Mouse (Mus musculus): ENCODE data around the gene Nsrp1. TPM values are rescaled to one million over a fixed set of nuclear protein-coding genes. Genes with fewer than 3 reads are reported as not detected.

Nsrp1 gene
- polyA plus RNA-seq, 1 experiment, result 0.77 TPM

DNA sequence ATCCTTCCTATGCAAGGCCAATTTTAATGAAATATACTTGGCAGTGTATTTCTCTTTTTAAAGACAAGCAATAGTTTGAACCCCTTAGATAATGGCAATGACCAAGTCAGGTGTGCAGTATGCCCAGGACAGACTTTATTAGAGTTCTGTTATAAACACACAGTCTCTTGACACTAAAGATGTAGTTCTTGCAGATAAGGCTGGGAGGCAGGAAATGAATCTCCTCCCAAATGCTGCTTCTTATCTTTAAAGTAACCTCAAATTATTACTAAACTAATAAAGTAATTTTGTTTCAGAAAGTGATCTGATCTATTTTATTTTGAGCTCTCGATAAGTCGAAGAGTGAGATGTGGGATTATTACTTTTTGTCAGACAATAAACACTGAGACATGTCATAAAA, 14.8 kb downstream of the Nsrp1 start:
- DNase-seq (ENCODE audit: low read depth in 1 of 2, low spot score in 2 of 2), result no peak
- WGBS, result 87% methylated on average over 2 of the region's 2 CpGs
- Histone ChIP-seq H3K27me3 (ENCODE audit: control insufficient read depth, insufficient read depth, low read length) (no peaks in the 10 kb centered on the region), H3K4me3 (ENCODE audit: extremely low read depth, insufficient read depth, insufficient read length) (no peak overlapping the region), H3K36me3 (ENCODE audit: control insufficient read depth, insufficient read depth, low read length) (no peaks in the 10 kb centered on the region), H3K27ac (ENCODE audit: insufficient read depth, low read length) (no peak overlapping the region), H3K4me1 (ENCODE audit: control insufficient read depth, insufficient read depth, insufficient read length) (no peaks in the 10 kb centered on the region)
- no peak for TF ChIP-seq CTCF (IDR thresholded peaks at IDR 0.05; ENCODE audit: extremely low read depth, insufficient read depth, insufficient read length, insufficient replicate concordance)
- no peak for TF ChIP-seq POLR2A (IDR thresholded peaks at IDR 0.05; ENCODE audit: low read depth, low read length)

DNA sequence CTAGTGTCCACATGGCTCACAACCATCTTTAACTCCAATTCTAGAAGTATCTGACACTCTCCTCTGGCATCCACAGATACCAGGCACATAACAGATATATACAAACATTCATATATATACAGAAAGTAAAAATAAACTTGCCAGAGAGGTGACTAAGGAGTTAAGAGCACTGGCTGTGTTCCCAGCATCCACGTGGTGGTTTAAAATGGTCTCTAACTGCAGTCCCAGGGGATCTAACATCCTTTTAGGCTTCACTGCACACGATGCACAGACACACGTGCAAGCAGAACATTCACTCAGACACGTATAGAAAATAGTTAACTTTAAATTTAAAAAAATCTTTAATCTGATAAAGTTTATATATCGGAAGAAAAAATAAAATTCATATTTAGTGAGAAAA, 16.3 kb downstream of the Nsrp1 start:
- no peak overlapping the region for H3K4me3 ChIP-seq (ENCODE audit: extremely low read depth, insufficient read depth, insufficient read length)
- DNase-seq (ENCODE audit: low read depth in 1 of 2, low spot score in 2 of 2), result no peak
- no peaks in the 10 kb centered on the region for H3K27me3 ChIP-seq (ENCODE audit: control insufficient read depth, insufficient read depth, low read length)
- no peak overlapping the region for H3K27ac ChIP-seq (ENCODE audit: insufficient read depth, low read length)
- H3K4me1 ChIP-seq (ENCODE audit: control insufficient read depth, insufficient read depth, insufficient read length), result no peaks in the 10 kb centered on the region
- H3K36me3 ChIP-seq (ENCODE audit: control insufficient read depth, insufficient read depth, low read length), result no peaks in the 10 kb centered on the region
- TF ChIP-seq POLR2A (IDR thresholded peaks at IDR 0.05; ENCODE audit: low read depth, low read length) (no peak), CTCF (IDR thresholded peaks at IDR 0.05; ENCODE audit: extremely low read depth, insufficient read depth, insufficient read length, insufficient replicate concordance) (no peak)
- WGBS, result 47% methylated on average over 5 of the region's 5 CpGs

DNA sequence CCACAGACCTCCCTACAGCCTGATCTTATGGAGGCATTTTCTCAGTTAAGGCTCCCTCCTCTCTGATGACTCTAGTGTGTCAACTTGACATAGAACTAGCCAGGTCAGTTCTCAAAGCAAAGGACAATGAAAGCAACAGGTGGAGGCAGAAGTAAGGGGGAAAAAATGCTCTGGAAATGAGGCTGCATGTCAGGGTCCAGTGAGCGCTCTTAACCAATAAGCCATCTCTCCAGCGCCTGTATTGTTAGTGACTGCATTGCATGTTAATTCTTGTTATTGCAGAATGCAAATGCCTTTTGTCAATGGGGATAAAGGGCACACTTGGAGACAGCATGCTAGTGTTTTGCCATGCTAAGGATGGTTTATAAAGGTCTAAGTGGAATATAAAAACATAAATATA, 35.4 kb downstream of the Nsrp1 start:
- H3K4me3 ChIP-seq (ENCODE audit: extremely low read depth, insufficient read depth, insufficient read length), result no peak overlapping the region
- H3K27ac ChIP-seq (ENCODE audit: insufficient read depth, low read length), result no peak overlapping the region
- H3K4me1 ChIP-seq (ENCODE audit: control insufficient read depth, insufficient read depth, insufficient read length), result no peaks in the 10 kb centered on the region
- H3K36me3 ChIP-seq (ENCODE audit: control insufficient read depth, insufficient read depth, low read length), result peaks cover 12% of the 10 kb centered on the region
- no peaks in the 10 kb centered on the region for H3K27me3 ChIP-seq (ENCODE audit: control insufficient read depth, insufficient read depth, low read length)
- TF ChIP-seq CTCF (IDR thresholded peaks at IDR 0.05; ENCODE audit: extremely low read depth, insufficient read depth, insufficient read length, insufficient replicate concordance) (no peak), POLR2A (IDR thresholded peaks at IDR 0.05; ENCODE audit: low read depth, low read length) (no peak)
- WGBS, result 94% methylated on average over 2 of the region's 2 CpGs
- no peak for DNase-seq (ENCODE audit: low read depth in 1 of 2, low spot score in 2 of 2)

DNA sequence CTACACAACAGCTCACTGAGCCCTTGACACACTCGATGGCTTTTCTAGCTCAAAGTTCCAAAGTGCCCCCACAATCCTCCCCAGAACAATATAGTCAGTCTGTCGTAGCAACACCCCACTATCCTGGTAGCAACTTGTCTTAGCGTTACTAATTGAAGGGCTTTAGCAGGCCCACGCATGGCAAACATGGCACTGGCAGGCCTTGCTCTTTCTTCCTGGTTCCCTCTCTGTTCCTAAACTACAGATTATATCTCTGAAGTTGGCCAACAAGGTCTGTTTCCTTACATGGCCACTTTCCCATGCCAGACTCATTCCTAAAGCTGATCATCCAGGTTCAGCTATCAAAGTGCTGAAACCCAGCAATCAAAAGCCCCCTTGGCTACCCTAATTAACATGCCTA, 36.3 kb downstream of the Nsrp1 start:
- no peak for DNase-seq (ENCODE audit: low read depth in 1 of 2, low spot score in 2 of 2)
- TF ChIP-seq CTCF (IDR thresholded peaks at IDR 0.05; ENCODE audit: extremely low read depth, insufficient read depth, insufficient read length, insufficient replicate concordance) (no peak), POLR2A (IDR thresholded peaks at IDR 0.05; ENCODE audit: low read depth, low read length) (no peak)
- 92% methylated on average over 4 of the region's 4 CpGs for WGBS

DNA sequence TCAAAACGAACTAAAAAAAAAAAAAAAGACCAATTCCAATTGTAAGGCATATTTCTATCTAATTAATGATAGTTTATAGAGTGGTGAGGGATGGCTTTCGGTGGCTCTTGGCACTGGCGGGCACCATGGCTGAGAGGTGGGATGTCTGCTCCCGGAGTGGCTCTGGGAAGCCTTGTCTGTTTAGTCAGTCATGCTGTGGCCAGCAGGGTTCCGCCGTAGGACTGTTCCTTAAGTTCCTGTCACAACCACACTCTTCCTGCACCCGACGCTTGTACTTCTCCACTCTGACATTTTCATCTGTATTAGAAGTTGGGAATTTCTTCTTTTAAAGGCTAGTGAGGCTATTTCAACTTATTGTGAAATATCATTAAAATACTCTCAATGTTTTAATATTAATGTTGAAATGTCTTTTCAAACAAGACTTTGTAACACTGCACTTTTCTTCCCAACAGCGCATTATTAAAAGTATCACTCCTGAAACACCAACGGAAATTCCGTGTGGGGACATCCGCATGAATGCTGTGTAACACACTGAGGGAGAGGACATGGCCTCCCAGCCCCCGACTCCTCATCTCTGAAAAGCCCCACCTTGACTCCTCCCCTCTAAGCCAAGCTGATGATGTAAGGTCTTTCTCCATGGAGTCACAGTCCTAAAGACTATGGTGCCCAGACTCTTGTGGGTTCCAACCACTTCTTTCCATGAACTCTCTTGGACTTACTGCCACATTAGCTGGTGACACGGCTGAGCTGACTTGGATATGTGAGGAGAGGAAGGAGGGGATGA, 46.9 kb downstream of the Nsrp1 start:
- no peak overlapping the region for H3K27ac ChIP-seq (ENCODE audit: insufficient read depth, low read length)
- H3K27me3 ChIP-seq (ENCODE audit: control insufficient read depth, insufficient read depth, low read length), result no peaks in the 10 kb centered on the region
- no peaks in the 10 kb centered on the region for H3K36me3 ChIP-seq (ENCODE audit: control insufficient read depth, insufficient read depth, low read length)
- H3K4me3 ChIP-seq (ENCODE audit: extremely low read depth, insufficient read depth, insufficient read length), result no peak overlapping the region
- H3K4me1 ChIP-seq (ENCODE audit: control insufficient read depth, insufficient read depth, insufficient read length), result no peaks in the 10 kb centered on the region
- no peak for DNase-seq (ENCODE audit: low read depth in 1 of 2, low spot score in 2 of 2)
- WGBS, result 45% methylated on average over 14 of the region's 14 CpGs
- TF ChIP-seq POLR2A (IDR thresholded peaks at IDR 0.05; ENCODE audit: low read depth, low read length), result no peak
- TF ChIP-seq CTCF (IDR thresholded peaks at IDR 0.05; ENCODE audit: extremely low read depth, insufficient read depth, insufficient read length, insufficient replicate concordance), result no peak

More for the DNA sequence above, 36.3 kb downstream of the Nsrp1 start:
- Histone ChIP-seq H3K4me1 (ENCODE audit: control insufficient read depth, insufficient read depth, insufficient read length) (no peaks in the 10 kb centered on the region), H3K4me3 (ENCODE audit: extremely low read depth, insufficient read depth, insufficient read length) (no peak overlapping the region), H3K27me3 (ENCODE audit: control insufficient read depth, insufficient read depth, low read length) (no peaks in the 10 kb centered on the region), H3K27ac (ENCODE audit: insufficient read depth, low read length) (no peak overlapping the region), H3K36me3 (ENCODE audit: control insufficient read depth, insufficient read depth, low read length) (peaks cover 8% of the 10 kb centered on the region)

DNA sequence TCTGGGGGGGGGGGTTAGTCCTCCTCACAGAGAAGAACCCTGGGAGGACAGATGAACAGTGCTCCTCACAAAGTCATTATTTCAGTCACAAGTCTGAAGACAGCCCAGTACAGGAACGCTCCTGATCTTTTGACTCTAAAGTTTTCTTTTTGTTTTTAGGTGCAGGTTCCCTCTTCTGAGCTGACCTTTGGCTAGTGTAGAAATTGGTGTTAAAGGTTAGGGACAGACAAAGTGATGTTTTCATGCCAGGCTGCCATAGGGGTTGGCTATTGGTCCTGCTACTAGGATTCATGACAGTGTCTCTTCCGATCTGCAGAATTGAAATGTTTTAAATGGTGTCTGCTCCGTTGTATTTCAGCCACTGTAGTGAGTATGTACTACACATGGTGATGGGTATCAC, 50.1 kb downstream of the Nsrp1 start:
- Histone ChIP-seq H3K4me3 (ENCODE audit: extremely low read depth, insufficient read depth, insufficient read length) (no peak overlapping the region), H3K27me3 (ENCODE audit: control insufficient read depth, insufficient read depth, low read length) (no peaks in the 10 kb centered on the region), H3K36me3 (ENCODE audit: control insufficient read depth, insufficient read depth, low read length) (no peaks in the 10 kb centered on the region), H3K27ac (ENCODE audit: insufficient read depth, low read length) (no peak overlapping the region), H3K4me1 (ENCODE audit: control insufficient read depth, insufficient read depth, insufficient read length) (no peaks in the 10 kb centered on the region)
- no peak for TF ChIP-seq POLR2A (IDR thresholded peaks at IDR 0.05; ENCODE audit: low read depth, low read length)
- TF ChIP-seq CTCF (IDR thresholded peaks at IDR 0.05; ENCODE audit: extremely low read depth, insufficient read depth, insufficient read length, insufficient replicate concordance), result no peak
- 92% methylated on average over 3 of the region's 3 CpGs for WGBS
- DNase-seq (ENCODE audit: low read depth in 1 of 2, low spot score in 2 of 2), result no peak

DNA sequence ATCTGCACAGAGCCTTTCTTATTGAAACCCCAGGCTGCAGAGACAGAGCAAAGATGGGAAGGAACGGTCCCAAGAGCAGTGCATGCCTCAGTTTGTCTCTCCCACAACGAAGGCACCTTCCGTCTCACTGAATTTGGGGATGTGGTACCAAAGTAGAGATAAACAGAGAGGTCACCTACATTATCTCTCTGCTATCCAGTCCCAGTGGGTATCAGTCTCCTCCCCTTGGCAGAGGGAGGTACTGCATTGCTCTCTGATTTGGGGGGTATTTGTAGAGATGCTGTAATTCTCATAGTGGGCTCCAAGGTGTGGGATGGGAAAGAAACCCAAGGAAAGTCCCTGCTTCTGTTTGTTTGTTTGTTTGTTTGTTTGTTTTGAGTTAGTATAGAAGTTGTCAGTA, 51.7 kb downstream of the Nsrp1 start:
- DNase-seq (ENCODE audit: low read depth in 1 of 2, low spot score in 2 of 2), result no peak

More for the DNA sequence above, 51.7 kb downstream of the Nsrp1 start:
- WGBS, result 81% methylated on average over 3 of the region's 3 CpGs
- Histone ChIP-seq H3K27ac (ENCODE audit: insufficient read depth, low read length) (no peak overlapping the region), H3K4me3 (ENCODE audit: extremely low read depth, insufficient read depth, insufficient read length) (no peak overlapping the region), H3K4me1 (ENCODE audit: control insufficient read depth, insufficient read depth, insufficient read length) (no peaks in the 10 kb centered on the region), H3K36me3 (ENCODE audit: control insufficient read depth, insufficient read depth, low read length) (no peaks in the 10 kb centered on the region), H3K27me3 (ENCODE audit: control insufficient read depth, insufficient read depth, low read length) (no peaks in the 10 kb centered on the region)
- TF ChIP-seq CTCF (IDR thresholded peaks at IDR 0.05; ENCODE audit: extremely low read depth, insufficient read depth, insufficient read length, insufficient replicate concordance) (no peak), POLR2A (IDR thresholded peaks at IDR 0.05; ENCODE audit: low read depth, low read length) (no peak)
